Mouse (Mus musculus) hematopoietic stem cell, adult 5-6 weeks (primary cell): ENCODE measurements around the gene E130114P18Rik. TPM values are rescaled to one million over a fixed set of nuclear protein-coding genes. Genes with fewer than 3 reads are reported as not detected.

Experiments used
- ATAC-seq, 2 experiments: fragments of 125-278 bp in 1 of 2; replicated peaks in 1 of 2; 2 replicates each; pipeline ENCODE4 v1.8.0; 2016 to 2017; ENCODE audit warnings: inconsistent platforms in 2 of 2, mild to moderate bottlenecking in 2 of 2, moderate number of reproducible peaks in 2 of 2, low read depth in 1 of 2, moderate TSS enrichment in 1 of 2; ENCODE audit not compliant: low FRiP score in 2 of 2, poor library complexity in 2 of 2, severe bottlenecking in 2 of 2, insufficient read depth in 1 of 2, low TSS enrichment in 1 of 2
- total RNA-seq: library from RNA; stranded (forward); fragments of 172-1452, 232-1000 nt; gene quantifications from 2 replicates; pipeline ENCODE4 v1.2.3, GENCODE M21; 2017

E130114P18Rik gene
- total RNA-seq, 1 experiment from 2014 or later: not detected

DNA sequence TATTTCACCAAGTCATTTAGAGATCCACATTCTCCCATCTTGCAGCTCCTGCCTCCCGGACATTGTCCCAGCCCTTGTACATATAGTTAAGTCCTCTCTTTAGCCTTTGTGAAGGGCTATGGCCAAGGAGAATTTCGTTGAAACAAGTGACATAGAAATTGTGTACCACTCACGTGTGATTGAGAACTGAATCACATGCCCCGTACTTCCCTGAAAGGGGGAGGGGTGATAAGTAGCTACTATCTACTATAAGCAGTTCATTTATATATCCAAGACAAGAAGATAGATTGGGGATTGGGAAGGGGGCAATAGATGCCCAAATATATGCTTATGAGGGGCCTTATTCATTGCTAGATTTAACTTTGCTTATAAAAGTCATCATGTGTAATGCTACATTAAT is 10.9 kb downstream of the E130114P18Rik start:
- ATAC-seq: no peak

DNA sequence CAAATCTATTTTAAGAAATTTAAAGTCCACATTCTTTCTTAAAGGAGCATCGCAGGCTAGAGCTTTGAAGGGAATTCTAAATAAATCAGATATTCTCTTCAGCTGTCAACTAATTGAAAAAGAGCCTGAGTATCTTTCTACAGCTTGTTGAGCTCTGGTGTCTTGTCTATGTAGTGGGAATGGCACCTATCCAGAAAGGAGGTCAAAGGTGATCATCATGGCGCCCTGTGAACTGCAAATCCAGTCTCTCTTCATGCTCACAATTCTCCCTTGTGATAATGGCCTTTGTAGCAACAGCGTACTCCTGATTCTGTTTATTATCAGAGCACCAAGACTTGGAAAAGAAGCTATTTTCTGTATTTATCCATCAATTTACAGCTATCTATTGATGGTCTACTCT is 11.8 kb downstream of the E130114P18Rik start:
- ATAC-seq: no peak

DNA sequence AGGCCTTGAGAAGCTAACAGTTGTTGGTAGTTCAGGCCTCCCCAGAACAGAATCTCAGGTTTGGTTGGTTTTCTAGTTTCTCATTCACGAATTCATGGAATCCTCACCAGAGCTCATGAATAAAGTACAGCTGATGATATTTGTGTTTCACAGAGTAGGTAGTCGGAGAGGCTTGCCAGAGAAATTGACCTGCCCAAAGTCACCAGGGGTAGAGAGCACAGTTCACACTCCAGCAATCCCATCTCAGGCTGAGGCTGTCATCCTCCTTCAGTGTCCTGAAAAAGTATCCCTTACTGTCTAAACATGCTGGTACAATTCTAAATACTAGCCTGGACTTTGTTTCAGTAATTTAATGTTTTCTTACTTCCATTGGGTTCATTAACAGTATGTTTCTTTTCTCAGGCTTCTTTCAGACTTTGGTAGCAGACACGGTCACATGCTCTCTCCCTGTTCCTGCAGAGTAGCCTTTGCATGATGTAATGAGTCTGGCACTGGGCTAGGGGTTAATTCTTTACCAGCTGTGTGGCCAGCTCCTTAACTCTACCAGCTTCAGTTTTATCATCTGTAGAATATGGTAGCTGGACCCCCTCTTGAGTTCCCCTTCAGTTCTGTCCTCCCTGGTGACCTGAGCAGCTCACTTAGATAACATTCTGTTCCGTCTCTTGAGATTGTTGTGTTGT is 12.4 kb downstream of the E130114P18Rik start:
- ATAC-seq: no peak

DNA sequence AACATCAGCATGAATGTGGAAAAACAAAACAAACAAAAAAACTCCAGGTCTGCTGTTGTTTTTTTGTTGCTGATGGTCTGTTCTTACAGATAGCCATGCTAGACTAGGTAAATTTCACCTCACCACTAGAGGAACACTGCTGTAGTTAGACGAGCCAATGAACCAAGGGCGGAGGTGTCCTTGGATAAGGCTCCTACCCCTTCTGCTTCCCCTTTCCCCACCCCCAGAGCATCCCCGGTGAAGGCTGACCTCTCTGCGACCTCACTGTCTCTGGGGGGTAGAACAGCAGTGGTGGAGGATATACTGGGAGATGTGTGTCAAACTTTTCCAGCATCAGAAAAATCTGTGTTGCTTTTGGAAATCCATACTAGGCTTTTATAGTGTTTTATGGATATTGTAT is 13.3 kb downstream of the E130114P18Rik start:
- no peak for ATAC-seq

DNA sequence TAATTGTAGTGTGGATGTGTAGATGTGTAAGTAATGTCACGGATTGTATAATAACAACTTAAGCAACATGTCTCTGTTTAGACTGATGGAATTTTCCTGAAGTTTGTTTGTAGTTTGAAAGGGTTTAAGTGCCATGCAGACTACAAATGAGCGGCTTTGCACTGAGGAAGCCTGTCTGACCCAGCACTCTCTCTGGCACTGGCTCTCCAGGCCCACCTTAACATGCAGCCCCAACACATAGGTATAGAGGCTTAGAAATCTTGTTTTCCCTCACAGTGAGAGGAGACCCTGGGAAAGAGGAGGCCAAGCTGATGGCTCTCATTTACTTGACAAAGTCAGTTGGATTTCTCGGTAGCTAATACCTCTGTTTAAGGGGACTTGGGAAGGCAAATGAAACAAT is 19.2 kb downstream of the E130114P18Rik start:
- ATAC-seq: no peak

DNA sequence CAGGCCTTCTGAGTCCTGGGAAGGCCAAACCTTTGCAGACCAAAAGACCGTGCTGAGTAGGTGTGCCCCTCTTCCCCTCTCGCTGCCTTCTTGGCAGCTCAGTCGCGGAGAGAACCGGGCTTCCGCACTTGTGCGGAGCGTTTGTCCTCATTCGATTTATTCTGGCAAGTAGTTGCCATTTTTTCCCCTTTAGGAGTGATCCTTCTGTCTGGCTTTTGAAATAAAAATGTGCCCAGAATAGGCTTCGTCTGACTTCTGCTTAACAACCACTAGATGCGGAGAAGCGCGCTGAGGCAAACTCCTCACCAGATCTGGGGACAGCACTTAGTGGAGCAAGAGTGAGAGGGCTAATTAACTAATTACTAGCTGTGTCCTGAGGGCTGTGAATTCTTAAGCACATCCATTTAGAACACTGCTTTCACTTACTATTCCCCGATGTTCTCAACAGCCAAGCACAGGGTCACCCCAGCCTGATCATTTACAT is 19.9 kb downstream of the E130114P18Rik start:
- ATAC-seq: peak; percentile 59 to 61

DNA sequence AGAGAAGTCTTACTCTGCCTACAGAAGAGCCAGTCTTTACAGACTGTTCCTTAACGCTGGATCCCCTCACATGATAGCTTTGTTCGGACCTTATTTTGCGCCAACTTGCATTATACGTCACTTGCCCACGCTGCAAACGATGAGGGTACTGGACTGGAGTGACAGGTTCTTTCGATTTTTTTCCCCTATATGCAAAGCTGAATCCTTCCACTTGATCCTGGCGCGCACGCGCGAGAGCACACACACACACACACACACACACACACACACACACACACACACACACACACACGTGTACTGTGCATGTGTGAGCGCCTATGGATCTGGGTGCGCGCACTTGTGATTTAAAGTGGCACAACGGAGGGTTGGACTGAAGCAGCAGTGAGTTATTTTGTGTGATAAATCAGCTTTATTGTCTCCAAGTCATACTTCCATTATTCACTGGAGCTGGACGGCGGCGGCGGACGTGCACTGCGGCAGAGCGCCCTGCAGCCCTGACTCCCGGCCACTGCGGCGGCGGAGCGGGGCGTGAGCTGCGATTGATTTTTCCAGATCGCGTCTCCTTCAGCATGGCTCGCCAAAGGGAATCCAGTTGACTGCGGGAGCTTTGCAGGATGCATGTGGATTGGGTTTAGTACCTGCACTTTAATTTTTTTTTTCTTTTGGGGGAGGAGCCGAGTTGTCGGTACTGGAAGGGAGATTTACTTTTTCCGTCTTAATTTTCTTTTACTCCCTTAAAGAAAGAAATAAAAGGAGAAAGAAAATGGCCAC is 20.5 kb downstream of the E130114P18Rik start:
- peak; percentile 57 to 73 for ATAC-seq

DNA sequence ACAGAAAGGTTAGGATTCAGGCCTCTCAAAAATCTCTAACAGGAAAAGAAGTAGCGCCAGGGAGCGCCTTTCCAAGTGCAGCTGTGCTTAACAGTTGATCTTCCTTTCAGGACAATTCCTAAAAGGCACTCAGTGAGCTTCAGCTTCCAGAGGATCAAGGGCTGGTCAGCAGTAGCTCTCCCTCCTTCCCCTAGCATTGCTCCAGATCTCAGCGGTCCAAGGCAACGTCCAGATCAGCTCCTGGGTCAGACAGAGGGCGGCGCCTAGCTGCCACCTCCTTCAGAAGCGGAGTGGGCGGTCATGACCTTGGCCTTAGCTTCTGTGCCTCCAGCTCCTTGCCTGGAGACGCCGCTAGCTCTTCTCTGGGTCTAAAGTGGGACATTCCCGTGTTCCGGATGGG is 23.6 kb downstream of the E130114P18Rik start:
- no peak for ATAC-seq

DNA sequence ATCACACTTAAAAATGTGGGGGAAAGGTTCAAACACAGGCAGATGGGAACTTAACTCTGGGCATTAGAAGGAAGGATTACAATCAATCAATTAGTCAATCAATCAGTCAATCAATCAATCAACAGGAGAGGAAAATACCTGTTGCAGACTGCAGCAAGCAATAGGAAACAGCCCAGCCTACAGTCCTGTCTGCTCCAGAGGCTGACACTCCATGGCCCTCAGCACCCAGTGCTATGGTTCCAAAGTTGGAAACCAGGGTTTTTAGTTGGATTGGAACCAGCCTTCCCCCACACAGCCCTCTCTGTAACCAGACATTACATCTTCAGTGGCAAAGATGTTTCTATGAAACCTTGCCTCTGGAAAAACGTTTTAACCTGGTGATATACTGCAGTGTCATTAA is 24.4 kb downstream of the E130114P18Rik start:
- ATAC-seq: no peak

DNA sequence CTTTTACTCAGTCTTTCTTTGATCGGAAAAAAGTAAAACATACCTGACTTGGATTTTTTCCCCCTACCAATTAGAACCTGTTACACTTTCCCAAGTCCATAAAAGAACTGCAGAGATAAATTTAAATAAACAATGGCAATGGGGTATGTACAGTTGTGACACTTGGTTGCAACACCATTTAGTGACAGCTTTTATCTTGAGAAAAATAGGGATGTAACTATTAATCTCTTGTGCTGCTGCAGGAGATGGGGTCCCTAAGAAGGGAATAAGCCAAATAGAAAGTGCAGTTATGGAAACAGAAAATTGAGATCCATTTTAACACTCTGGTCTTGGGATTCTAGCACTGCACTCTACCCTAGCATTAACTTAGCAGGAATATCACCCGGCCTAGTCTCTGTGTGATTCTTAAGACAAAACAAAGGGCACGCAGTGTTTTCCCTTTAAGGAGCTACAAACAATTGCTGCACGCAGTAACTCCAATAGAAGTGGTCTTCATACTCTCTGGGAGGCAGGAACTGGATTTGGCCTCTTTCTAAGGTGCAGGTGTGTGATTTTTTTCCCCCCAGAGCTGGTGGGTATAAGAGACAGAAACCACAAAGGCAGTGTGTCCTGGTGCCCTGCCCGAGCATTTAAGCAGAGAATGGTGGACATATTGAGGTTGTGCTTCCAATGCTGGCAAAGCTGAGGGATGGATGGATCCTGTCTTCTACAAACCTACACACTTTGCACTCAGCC is 25.4 kb downstream of the E130114P18Rik start:
- no peak for ATAC-seq

DNA sequence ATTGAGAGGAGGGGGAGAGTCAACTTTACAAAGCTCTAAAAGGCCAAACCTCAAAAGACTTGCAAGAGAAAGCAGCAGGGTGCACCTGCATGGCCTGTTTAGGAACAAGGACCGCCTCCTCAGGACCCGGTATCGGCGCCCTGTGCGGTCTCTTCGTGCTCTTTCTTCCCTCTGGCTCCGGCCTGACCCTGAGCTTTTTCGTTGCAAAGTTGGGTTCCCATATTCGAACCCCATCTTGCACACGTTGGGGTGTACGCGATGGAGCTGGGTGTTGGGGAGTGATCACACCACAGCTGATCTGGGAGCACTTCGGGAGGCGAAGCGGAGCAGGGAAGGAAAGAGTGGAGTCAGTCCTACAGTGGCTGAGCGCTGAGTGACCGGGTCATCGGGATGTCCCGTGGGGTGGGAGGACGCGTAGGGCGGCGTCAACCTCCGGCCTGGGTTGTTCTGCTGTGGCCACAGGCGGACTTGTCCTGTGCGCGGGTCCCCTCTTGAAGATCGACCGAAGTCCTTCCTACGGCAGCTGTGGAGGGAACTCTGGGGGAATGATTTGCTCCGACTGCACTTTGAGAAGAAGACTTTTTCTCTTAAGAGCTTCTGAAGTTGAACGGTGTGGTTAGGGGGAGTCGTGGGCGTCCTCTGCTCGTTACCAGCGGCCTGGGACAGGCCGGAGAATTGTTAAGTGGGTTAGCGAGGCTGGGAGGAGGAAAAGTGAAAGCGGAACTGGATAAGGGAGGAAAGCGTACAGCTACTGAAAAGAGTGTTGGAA is 26.2 kb downstream of the E130114P18Rik start:
- ATAC-seq: peak; percentile 59 to 66

DNA sequence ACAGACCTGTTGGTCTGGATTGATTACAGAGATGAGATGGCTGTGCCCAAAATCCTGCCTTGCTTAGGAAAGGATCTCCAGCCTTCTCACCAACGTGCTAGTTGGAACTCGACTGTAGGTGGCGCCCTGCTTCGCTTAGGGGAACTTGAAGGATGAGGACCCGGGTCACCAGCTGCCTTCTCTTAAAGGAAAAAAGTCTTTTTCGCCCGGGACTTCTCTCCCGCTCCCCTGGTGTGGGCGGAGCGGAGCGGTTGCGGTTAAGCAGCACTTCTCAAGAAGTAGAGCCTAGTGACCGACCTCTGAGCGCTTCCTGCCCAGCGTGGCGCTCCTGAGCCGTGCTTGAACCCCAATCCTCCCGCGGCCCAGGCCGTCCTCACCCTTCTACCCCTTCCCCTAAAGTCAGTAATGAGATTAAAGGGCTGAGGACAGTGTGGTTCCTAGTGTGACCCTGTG is 26.8 kb downstream of the E130114P18Rik start:
- ATAC-seq: peak; percentile 89 to 91

DNA sequence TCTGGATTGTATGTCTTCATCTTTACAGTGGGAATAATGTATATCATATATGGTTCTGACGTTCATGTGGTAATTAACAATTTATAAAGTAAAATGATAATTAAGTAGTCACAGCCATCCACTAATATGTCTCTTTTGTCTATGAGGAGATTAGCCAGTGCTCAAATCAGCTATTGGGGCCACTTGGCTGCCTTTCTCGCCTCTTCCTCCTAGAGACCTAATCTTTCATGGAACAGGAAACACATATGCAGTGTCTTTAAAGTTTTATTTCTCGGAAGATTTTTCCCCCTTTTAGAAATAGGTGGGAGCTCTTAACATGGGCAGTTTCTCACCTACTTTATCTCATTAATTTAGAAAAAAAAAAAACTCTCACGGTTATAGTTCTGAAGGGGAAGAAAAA is 27.5 kb downstream of the E130114P18Rik start:
- ATAC-seq: no peak

DNA sequence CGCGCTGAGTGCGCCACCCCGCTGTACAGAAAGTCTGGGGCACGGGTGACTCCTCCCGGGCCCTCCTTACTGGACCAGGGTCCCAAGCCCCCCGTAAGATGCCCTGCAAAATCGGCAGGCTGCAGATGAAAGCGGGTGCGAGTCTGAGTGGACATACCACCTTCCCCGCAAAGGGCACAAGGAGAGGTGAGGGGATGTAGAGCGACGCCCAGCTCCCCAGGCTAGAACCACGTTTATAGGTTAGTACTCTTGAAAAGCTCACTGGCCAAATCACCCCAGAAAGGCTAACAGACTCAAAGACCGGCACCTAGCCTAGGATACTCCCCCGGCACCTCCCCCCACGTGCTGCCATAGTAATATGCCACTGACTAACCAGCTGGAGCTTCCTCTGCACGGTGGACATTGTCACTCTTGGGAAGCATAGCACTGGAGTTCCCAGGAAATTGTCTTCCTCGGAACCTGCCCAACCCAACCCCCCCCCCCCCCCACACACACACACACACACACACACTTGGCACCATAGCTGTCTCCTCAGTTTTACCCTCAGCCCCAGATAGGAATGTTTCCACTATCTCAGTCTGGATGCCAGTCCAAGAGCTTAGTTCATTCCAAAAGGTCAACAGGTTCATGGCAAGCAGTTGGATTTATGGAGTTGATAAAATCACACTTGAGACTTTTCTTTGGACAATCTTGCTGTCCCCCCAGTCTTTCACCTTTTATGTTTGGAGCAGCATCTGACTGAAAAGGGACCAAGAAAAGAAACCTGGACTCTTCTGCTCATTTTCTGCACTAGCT is 31.6 kb downstream of the E130114P18Rik start:
- ATAC-seq: 0 out of 4 replicates have a peak, but pooled peaks have one; percentile 8 to 20

DNA sequence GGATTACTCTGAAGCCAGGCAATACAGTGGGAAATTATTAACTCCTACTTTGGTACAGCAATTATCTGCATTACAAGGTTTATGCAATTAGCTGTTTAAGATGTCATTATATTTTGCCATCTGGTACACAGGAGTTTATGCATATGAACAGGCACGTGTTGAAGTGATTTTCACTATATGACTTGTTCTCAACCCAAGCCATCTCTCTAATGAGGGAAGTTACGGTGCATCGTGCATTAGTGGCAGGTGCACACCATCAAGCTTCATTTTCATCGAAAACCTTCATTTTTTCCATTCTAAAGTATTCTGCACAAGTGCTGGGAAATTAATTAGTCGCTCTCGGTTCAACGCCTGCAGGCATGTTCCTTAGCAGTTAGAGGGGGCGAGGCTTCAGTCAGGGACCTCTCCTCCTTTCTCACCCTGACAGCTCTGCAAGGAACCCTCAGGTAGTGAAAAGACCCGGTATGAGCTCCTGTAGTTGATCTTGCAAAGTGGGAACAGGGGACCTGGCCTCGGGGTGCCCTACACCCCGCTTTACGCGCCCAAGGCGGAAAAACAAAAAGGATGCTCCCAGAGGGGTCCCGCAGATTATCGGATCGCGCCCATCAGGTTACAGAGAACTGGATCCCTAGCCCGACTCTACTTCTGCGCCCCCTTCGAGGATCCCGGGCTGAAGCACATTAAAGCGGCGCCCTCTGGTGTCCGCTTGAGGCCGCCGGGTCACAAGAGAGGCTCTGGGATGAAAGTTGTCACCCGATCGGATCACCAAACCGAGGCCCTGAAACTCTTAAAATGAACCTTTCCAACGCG is 32.4 kb downstream of the E130114P18Rik start:
- ATAC-seq: peak; percentile 90 to 92

DNA sequence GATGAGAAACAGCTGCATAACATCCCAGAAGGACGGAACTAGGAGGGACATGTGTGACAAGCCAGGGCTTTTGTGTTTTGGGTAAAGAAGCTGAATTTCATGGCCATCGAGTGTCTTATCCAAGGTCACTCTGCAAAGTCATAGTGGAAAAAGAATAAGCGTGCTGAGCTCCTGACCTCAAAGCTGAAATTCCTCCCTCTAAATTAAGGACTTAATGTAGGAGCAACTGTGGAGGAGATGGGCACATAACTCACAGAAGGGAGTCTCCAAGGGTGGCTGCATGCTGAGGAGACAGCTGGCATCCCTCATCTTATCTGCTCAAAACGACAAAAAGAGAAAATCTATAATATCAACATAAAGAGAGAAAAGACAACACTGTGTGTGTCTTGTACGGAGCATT is 33.9 kb downstream of the E130114P18Rik start:
- ATAC-seq: no peak
